Mouse (Mus musculus): ENCODE results near the gene Trak2.
"Not testable (repeated sequence)": the region's sequence is repeated elsewhere in the genome, so short reads cannot be mapped to it uniquely, and the experiment has no call there.

Trak2 gene

DNA sequence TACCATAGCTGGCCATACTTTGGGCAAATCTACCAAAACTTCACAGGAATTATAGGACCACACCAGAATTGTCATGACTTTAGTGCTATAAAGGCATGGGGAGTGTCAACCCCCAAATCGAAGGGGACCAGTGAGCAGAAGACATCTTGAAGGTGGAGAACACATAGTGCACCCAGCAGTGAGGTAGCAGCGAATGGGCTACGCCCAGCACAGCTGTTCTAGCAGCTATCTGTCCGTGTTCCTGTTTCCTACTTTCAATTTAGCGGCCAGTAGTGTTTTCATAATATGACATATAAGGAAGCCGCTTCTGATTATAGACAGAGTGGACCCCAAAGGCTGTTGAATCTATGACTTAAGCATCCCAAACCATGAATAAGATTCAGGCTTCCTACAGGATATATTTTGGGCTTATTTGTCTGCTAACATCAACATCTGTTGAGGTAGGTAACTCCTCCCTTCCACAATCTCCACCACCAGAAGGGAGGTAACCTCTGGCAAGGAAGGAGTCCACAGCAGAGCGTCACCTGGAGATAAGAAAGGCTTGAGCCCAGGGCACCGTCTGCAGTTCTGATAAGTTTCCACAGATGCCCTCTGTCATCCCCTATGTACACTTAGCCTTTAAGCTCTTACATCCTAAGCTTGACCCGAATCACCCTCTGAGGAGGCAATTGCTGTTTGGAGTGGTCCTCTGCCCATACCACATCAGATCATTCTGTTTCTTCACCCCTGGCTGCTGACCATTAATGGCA, 19.4 kb downstream of the Trak2 start:
- DNase-seq (ENCODE audit: low read depth, low spot score): no peak

DNA sequence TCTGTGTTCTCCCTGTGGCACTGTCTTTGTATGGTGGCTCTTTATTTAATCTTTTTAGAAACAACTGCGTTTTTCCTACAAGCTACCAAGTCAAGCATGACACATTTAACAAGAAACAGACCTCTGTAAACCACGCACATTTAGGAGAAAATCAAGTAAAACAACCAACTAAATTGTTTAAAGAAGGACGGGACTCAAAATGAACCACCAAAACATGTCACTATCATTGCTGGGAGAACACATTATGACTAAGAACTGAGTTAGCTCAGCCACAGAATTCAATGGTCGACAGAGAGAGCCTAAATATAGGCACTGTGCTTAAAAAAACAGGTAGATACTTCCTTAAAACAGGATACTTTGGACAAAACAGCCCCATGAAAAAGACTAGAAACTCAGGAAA, 20.2 kb downstream of the Trak2 start:
- DNase-seq (ENCODE audit: low read depth, low spot score): no peak

- no peak for DNase-seq (ENCODE audit: low read depth, low spot score)
These were observed 20.7 kb downstream of the Trak2 start for GRCm38 (mm10) chr1:58952526-58952925.

DNA sequence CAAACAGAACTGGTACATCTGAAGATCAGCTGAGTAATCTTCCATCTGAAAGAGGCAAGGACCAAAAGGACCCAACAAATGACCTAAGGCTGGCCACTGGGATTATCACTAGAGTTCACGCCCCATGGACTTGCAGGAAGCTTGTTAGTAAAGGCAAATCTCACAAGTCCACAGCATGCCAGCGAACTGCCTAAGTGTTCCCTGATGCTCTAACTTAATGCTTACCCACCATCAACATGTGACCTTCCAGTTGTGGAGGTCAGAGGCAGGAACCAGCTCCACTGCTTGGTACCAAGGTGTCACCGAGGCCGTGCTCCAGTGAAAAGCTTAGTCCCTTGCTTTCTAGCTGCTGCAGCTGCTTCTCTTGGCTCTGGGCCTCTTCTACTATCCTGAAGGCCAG, 21.4 kb downstream of the Trak2 start:
- no peak for DNase-seq (ENCODE audit: low read depth, low spot score)

GRCm38 (mm10) chr1:58950899-58951648, 22.2 kb downstream of the Trak2 start:
- DNase-seq (ENCODE audit: low read depth, low spot score): no peak

- no peak for DNase-seq (ENCODE audit: low read depth, low spot score)
These were observed 23.6 kb downstream of the Trak2 start for GRCm38 (mm10) chr1:58949561-58950106.

GRCm38 (mm10) chr1:58946718-58947117, 26.5 kb downstream of the Trak2 start:
- DNase-seq (ENCODE audit: low read depth, low spot score): no peak

- DNase-seq (ENCODE audit: low read depth, low spot score): no peak
These were observed 27.1 kb downstream of the Trak2 start for GRCm38 (mm10) chr1:58945960-58946670.

DNA sequence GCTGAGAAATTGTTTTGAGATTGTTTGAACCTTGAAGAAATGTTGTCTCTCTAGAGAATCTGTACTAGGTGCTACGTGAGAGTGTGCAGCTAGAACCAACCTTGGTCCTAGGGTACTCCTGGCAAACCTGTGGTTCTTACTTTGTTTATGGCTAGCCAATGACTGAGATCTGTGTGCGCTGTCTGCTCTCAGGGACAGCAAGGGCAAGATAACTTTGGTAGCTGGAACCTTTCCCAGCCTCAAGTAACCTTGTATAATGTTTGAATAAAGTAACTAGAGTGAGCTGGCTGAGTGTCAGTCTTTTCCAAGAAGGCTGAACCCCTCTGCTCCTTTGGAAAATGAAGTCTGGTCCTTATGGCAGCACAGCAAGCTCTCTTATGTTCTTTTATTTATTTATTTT, 27.7 kb downstream of the Trak2 start:
- DNase-seq (ENCODE audit: low read depth, low spot score): no peak

GRCm38 (mm10) chr1:58937606-58938099, 35.6 kb downstream of the Trak2 start:
- DNase-seq (ENCODE audit: low read depth, low spot score): no peak

- DNase-seq (ENCODE audit: low read depth, low spot score): no peak
These were observed 36.3 kb downstream of the Trak2 start for GRCm38 (mm10) chr1:58936746-58937605.

GRCm38 (mm10) chr1:58926664-58927063, 46.6 kb downstream of the Trak2 start:
- DNase-seq (ENCODE audit: low read depth, low spot score): no peak

- DNase-seq (ENCODE audit: low read depth, low spot score): no peak
These were observed 55.7 kb downstream of the Trak2 start for GRCm38 (mm10) chr1:58917566-58917965.

GRCm38 (mm10) chr1:58909636-58910272, 63.5 kb downstream of the Trak2 start:
- DNase-seq (ENCODE audit: low read depth, low spot score): no peak

DNA sequence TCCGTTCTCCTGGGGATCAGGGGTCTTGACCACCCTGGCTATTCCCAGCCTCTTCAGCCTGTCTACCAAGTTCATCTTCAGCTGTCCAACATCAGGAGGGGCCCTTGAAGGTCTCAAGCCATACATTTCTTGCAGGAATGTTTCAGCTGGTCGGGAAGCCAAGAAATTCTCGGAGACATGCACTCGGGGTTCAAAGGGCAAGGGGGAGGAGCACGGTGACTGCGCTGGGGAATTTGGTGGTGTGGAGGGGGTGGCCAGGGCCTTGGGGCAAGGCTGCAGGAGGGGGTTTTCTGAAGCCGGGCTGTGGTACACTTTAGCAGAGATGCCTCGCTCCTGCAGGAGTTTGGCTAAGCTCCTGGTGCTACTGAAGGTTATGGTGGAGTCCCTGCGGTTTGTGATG, 69.5 kb downstream of the Trak2 start:
- DNase-seq (ENCODE audit: low read depth, low spot score): no peak

GRCm38 (mm10) chr1:58897561-58897960, 75.7 kb downstream of the Trak2 start:
- DNase-seq (ENCODE audit: low read depth, low spot score): not testable (repeated sequence)

DNA sequence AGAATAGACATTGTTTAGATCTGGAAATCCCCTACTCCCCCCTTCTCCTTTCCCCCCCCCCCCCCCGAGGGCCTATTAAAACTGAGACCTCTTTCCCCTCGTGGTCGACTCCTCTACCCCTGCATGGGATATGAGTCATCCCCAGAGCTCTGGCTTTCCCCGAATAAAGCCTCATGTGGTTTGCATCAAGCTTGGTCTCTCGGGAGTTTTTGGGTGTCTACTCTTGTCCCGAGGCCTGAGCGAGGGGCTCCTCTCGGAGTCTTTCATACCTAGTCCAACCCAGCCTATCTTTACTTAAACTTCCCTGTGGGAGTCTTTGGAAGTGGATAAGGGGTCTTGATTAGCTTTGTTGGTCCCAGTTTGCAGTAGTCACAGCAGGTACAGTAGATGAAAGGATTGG, 80.8 kb downstream of the Trak2 start:
- DNase-seq (ENCODE audit: low read depth, low spot score): not testable (repeated sequence)

DNA sequence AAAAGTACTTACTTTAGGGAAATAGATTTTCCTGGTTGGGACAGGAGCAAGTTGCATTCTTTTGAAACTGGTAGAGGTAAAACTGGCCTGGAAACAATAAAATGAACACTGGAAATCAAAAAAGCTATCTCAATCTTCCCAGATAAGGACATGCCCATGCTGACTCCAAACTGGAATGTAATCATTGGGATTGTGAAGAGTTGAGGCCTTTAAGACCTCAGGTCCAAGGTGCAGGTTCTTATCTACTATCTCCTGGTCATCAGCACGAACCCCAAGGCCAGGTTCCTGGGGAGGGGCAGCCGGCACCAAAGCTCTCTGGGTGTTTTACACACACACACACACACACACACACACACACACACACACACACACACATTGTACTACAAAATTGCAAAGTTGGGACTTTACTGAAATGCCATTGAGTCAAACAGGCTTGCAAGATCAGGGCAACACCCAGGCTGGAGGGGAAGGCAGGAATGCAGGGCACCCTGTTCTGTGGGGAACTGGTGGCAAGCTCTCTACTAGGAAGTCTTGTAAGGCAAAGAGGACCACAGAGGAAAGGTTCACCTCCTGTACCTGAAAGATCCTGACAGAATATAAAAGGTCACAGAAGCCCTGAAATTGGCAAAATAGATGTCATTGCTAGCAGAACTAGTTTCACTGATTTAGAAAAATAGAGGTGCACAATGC, 81.6 kb downstream of the Trak2 start:
- not testable (repeated sequence) for DNase-seq (ENCODE audit: low read depth, low spot score)

GRCm38 (mm10) chr1:58890697-58891290, 82.4 kb downstream of the Trak2 start:
- not testable (repeated sequence) for DNase-seq (ENCODE audit: low read depth, low spot score)

Data from WW6 (cell line).